Mouse (Mus musculus) stomach, embryonic 16.5 days (tissue): ENCODE results near the gene Adgrg6. TPM values are rescaled to one million over a fixed set of nuclear protein-coding genes. Genes with fewer than 3 reads are reported as not detected.
A peak's percentile ranks its signal among the peaks of the same experiment; 100 is the strongest.

ENCODE experiments used
- ATAC-seq: fragments of 200-750 bp; cut with Nextera tagmentation; 2 replicates; pipeline ENCODE4 v1.8.0; 2017; ENCODE audit warnings: moderate number of reproducible peaks, moderate TSS enrichment; ENCODE audit not compliant: insufficient read depth, low FRiP score
- H3K27ac ChIP-seq: fragments of 300-500 bp; sonication (generic); 2 replicates; pipeline ENCODE4 v1.5.1; 2014; ENCODE audit warnings: low read length
- H3K27me3 ChIP-seq: fragments of 300-500 bp; sonication (generic); 2 replicates; pipeline ENCODE4 v1.6.1; 2014; ENCODE audit warnings: low read length, control low read depth, mixed read lengths; ENCODE audit not compliant: control insufficient read depth, insufficient read depth
- H3K36me3 ChIP-seq: fragments of 300-500 bp; sonication (generic); 2 replicates; pipeline ENCODE4 v1.6.1; 2014; ENCODE audit warnings: low read length; ENCODE audit not compliant: control insufficient read depth, insufficient read depth
- H3K4me1 ChIP-seq: fragments of 300-500 bp; sonication (generic); 2 replicates; pipeline ENCODE4 v1.6.1; 2014; ENCODE audit warnings: low read length, control low read depth, mixed read lengths; ENCODE audit not compliant: control insufficient read depth, insufficient read depth
- H3K4me2 ChIP-seq: fragments of 300-500 bp; sonication (generic); 2 replicates; pipeline ENCODE4 v1.6.1; 2014; ENCODE audit warnings: low read depth, low read length, mixed read lengths
- H3K4me3 ChIP-seq: fragments of 300-500 bp; sonication (generic); replicated peaks from 2 replicates; pipeline ENCODE4 v1.5.1; 2014; ENCODE audit warnings: mild to moderate bottlenecking, low read length
- H3K9ac ChIP-seq: fragments of 300-500 bp; sonication (generic); 2 replicates; pipeline ENCODE4 v1.6.1; 2014; ENCODE audit warnings: low read length
- H3K9me3 ChIP-seq: fragments of 300-500 bp; sonication (generic); replicated peaks from 2 replicates; pipeline ENCODE4 v1.6.1; 2016; ENCODE audit warnings: low read length, control low read depth; ENCODE audit not compliant: control insufficient read depth
- WGBS: fragments of 180-500 bp; shearing (Covaris S2); extraction: QIAGEN DNeasy Blood & Tissue Kit; methylation state at CpG from one replicate; pipeline ENCODE4 v1.1.7; 2014; 5-methylcytosine and 5-hydroxymethylcytosine counted together
- polyA plus RNA-seq: library from polyadenylated mRNA; unstranded; fragments of >200 nt; fragmentation: Nextera tagmentation; extraction: Ambion mirVana; gene quantifications from 2 replicates; pipeline ENCODE4 v1.2.1, GENCODE M21; 2015

Gene Adgrg6
- polyA plus RNA-seq, 1 experiment from 2014 or later: 4.1 TPM

DNA sequence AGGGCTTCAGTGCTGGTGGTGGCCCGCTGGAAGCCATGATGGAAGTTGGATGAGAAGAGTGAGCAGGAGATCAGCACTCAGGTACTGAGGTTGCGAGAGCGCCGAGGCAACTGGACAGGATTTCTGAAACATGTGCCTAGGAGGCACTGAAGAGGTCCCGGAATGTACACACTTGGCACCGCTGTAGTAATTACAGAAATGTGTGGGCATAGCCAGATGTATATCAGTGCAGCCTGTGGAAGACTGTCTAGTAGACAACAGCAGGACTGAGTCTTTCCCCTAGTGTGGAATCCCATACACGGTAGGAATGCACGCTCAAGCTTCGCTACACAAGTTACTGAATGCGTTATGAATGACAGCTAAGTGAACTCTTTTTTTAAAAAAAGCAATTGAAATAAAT, 86.1 kb downstream of the Adgrg6 start:
- no peaks in the 10 kb centered on the region for H3K27me3 ChIP-seq
- H3K4me3 ChIP-seq: no peak overlapping the region
- no peak overlapping the region for H3K27ac ChIP-seq
- WGBS: 93% methylated on average over 10 of the region's 10 CpGs
- no peaks in the 10 kb centered on the region for H3K4me1 ChIP-seq
- ATAC-seq: no peak
- no peak overlapping the region for H3K4me2 ChIP-seq
- H3K9ac ChIP-seq: no peak overlapping the region
- H3K9me3 ChIP-seq: no peaks in the 10 kb centered on the region
- no peaks in the 10 kb centered on the region for H3K36me3 ChIP-seq

DNA sequence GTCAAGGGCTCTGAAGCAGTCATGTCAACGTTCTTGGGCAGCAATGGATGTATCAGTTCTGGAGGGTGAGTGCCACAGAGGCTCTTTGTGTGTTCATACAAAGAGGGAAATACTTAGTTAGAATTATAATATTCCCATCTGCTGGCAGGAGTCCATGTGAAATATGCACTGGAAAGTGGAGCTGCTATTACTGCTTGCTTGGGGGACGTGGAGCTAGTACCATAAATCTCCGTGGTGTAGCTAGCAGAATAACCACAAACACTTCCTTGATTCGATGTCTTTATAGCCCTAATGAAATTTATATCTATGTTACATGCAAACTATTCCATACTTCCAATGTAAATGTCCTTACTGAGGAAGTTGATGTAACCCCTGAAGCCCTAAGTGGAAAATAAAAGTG, 91.0 kb downstream of the Adgrg6 start:
- Histone ChIP-seq H3K27ac (no peak overlapping the region), H3K9me3 (no peaks in the 10 kb centered on the region; the same call in 1 of the 2 replicates), H3K36me3 (no peaks in the 10 kb centered on the region), H3K27me3 (no peaks in the 10 kb centered on the region), H3K4me2 (no peak overlapping the region), H3K4me3 (no peak overlapping the region), H3K9ac (no peak overlapping the region), H3K4me1 (no peaks in the 10 kb centered on the region)
- ATAC-seq: no peak
- WGBS: 60% methylated on average over 4 of the region's 4 CpGs

DNA sequence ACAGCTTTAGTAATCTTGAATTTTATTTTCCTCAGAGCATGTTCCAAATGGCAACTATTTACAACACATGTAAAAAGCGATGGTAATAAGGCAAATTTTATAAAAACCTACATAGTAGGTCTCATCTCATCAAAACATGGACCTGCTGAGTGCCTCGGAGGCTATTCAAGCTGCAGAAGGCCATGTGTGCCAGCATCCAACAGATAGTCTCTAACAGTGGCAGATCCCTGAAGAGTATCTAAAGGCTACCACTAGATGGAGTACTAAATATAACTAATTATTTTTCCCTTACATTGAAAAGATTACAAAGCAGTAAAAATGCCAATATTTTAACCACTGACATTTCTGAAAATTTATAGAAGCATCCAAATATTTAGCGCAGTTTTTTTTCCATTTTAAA, 93.6 kb downstream of the Adgrg6 start:
- Histone ChIP-seq H3K27me3 (no peaks in the 10 kb centered on the region), H3K9me3 (no peaks in the 10 kb centered on the region; the same call in 1 of the 2 replicates), H3K27ac (no peak overlapping the region), H3K4me2 (no peak overlapping the region), H3K4me3 (no peak overlapping the region), H3K9ac (no peak overlapping the region), H3K36me3 (no peaks in the 10 kb centered on the region), H3K4me1 (no peaks in the 10 kb centered on the region)
- no peak for ATAC-seq
- 30% methylated on average over 3 of the region's 3 CpGs for WGBS

DNA sequence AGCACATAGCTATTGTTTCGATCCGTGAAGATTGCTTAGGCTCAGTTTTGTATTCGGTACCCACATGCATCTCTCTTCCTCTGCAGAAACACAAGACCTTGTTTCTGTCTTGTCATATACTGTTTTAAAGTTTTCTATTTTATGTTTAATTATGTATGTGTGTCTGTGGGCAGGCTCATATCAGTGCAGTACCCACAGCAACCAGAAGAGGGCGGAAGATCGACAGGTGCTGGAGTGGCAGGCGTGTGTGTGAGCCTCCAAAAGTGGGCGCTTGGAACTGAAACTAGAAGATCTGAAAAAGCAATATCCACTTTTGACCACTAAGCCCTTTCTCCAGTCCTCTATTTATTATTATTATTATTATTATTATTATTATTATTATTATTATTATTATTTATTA, 95.4 kb downstream of the Adgrg6 start:
- no peak for ATAC-seq
- no peak overlapping the region for H3K4me3 ChIP-seq
- H3K4me2 ChIP-seq: no peak overlapping the region
- no peaks in the 10 kb centered on the region for H3K27me3 ChIP-seq
- no peak overlapping the region for H3K27ac ChIP-seq
- no peaks in the 10 kb centered on the region for H3K4me1 ChIP-seq
- H3K36me3 ChIP-seq: no peaks in the 10 kb centered on the region
- 79% methylated on average over 7 of the region's 7 CpGs for WGBS
- H3K9ac ChIP-seq: no peak overlapping the region
- H3K9me3 ChIP-seq: no peaks in the 10 kb centered on the region; the same call in 1 of the 2 replicates

DNA sequence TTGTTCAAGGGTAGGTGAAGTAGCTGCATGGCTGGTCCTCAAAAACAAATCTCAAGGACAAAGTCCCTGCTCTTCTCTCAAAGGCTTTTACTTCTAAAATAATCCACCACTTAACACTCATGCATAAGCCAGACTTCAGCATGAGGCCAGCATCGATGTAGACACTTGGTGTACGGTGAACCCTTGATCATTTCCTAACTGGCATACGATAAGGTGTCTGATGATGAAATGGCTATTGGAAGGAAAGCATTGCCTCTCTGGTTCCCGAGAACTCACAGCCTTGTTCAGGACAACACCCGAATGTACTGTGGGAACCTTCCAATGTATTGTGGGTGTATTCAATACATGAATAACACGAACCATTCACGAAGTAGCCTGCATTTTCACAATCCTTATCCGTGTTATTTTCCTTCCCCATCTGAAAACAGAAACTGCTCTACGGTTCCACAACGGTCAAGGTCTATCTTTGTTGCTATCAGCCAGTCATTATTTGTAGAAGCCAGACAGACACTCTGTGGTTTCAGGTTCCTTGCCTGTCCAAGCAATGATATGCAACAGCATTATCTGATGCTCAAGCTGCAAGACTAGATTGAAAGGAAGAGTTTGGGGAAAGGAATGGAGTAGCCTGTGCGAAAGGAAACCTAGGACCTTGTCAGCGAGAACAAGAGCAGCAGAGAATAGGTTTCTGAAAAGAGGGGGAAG, 99.7 kb downstream of the Adgrg6 start:
- H3K4me3 ChIP-seq: no peak overlapping the region
- no peak overlapping the region for H3K4me2 ChIP-seq
- H3K9ac ChIP-seq: no peak overlapping the region
- no peaks in the 10 kb centered on the region for H3K4me1 ChIP-seq
- H3K27me3 ChIP-seq: no peaks in the 10 kb centered on the region
- ATAC-seq: no peak
- H3K9me3 ChIP-seq: no peaks in the 10 kb centered on the region; the same call in 1 of the 2 replicates
- no peaks in the 10 kb centered on the region for H3K36me3 ChIP-seq
- 83% methylated on average over 12 of the region's 12 CpGs for WGBS
- no peak overlapping the region for H3K27ac ChIP-seq

DNA sequence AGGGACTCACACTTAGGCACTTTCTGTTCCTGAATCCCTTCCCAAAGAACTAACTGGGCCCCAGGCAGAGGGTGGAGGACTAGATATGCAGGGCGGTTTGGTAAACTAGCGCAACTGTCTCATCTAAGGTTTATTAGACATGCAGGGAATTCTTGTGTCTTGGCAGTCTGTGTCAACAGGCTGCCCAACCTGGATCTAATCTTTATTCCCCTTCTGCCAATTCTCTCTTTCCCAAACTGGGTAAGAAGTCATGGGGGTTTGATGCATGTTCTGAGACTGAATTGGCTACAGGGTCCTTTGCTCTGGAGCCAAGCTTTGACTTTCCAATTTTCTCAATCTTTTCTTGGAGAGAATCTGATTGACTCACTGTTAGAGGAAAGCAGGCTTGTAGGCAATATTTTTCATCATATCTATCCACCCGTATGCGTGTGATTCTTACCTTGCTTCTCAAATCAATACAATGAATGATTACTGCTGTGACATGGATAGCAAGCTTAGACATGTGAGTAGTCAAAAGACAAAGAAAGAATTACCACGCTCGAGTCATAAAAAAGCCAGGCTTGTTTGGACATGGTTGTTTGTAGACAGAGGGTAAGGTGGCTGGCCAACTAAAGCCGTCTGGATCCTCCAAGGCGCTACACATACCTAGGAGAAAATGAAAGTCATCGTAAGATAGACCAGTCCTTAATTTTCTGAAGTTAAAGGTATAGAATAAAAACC, 104.4 kb downstream of the Adgrg6 start:
- Histone ChIP-seq H3K4me3 (no peak overlapping the region), H3K4me1 (no peaks in the 10 kb centered on the region), H3K27me3 (no peaks in the 10 kb centered on the region), H3K27ac (no peak overlapping the region), H3K36me3 (no peaks in the 10 kb centered on the region), H3K4me2 (no peak overlapping the region), H3K9ac (no peak overlapping the region), H3K9me3 (no peaks in the 10 kb centered on the region)
- 86% methylated on average over 9 of the region's 9 CpGs for WGBS
- no peak for ATAC-seq

DNA sequence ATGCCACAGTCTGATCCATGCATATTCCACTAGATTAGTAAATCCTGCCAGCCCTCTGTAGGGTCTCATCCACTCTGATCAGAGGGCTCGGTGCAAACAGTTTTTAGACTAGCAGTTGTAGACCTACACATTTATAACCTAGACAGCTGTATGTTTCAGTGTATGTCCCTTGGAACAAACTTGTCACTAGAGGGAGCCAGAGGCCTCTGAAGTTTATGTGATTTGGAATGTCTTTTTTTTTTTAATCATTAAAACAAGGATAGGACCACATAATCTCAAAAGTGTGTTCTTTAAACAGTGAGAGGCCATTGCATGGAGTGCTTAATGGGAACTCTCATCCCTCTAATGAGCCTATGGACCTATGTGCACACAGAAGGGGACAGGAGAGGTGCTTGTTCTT, 141.4 kb downstream of the Adgrg6 start:
- H3K9ac ChIP-seq: no peak overlapping the region
- peaks cover 8% of the 10 kb centered on the region for H3K9me3 ChIP-seq
- H3K27ac ChIP-seq: no peak overlapping the region
- no peaks in the 10 kb centered on the region for H3K4me1 ChIP-seq
- 54% methylated on average over 1 of the region's 1 CpGs for WGBS
- no peak overlapping the region for H3K4me2 ChIP-seq
- H3K4me3 ChIP-seq: no peak overlapping the region
- no peak for ATAC-seq
- H3K27me3 ChIP-seq: no peaks in the 10 kb centered on the region
- no peaks in the 10 kb centered on the region for H3K36me3 ChIP-seq

DNA sequence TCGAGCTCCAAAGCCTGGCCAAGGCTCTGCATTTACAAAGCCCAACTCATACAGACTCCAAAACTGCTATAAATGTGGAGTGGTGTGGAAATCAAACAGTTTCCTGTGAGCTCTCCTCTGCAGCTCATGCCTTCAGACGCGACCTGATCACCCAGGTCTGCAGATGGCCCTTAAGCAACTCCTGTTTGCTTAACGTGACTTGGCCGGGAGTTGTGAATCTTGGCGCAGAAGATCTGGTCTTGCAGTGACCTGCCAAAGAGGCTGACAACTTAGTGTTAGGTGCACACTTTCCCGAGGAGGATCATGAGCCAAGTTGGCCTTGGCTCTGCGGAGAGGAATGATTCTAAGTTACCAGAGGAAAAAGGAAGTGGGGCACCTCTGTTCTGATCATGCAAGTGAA, 143.7 kb downstream of the Adgrg6 start:
- Histone ChIP-seq H3K4me2 (no peak overlapping the region), H3K9ac (no peak overlapping the region), H3K4me1 (no peaks in the 10 kb centered on the region), H3K27me3 (no peaks in the 10 kb centered on the region), H3K36me3 (no peaks in the 10 kb centered on the region), H3K4me3 (no peak overlapping the region), H3K27ac (no peak overlapping the region), H3K9me3 (peaks cover 4% of the 10 kb centered on the region)
- ATAC-seq: no peak
- 73% methylated on average over 8 of the region's 8 CpGs for WGBS

DNA sequence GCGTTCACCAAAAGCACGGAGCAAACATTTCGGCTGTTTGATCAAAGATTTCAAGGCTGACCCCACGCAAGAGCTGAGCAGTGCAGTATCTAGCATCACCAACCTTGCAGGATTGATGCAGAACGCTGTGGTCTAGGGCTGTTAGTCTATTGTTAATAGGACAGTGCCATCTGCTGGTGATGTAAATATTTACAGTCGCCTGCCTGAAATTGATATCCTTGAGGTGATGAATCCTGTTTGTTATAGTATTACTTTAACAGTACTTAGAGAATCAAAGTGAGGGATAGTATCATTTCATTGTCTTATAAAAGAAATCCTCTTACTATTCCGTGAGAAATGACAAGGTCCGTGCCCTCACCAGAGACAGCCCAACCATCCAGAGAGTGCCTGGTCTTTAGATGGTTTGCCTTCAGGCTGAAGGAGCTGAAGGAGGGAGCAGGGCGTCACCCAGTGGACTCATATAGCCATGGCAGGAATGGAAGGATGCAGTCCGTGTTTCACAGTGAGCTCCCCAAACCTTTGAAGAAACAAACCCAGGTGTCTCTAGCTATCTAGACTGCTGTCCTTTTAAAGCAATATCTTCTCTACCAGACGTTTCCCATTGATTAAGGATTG, 154.3 kb downstream of the Adgrg6 start:
- no peak overlapping the region for H3K4me3 ChIP-seq
- H3K36me3 ChIP-seq: no peaks in the 10 kb centered on the region
- peak; percentile 53; the same call in 1 of the 2 replicates for ATAC-seq
- no peak overlapping the region for H3K27ac ChIP-seq
- H3K4me1 ChIP-seq: no peaks in the 10 kb centered on the region
- H3K4me2 ChIP-seq: no peak overlapping the region
- H3K9ac ChIP-seq: no peak overlapping the region
- WGBS: 9% methylated on average over 11 of the region's 11 CpGs
- no peaks in the 10 kb centered on the region for H3K9me3 ChIP-seq
- no peaks in the 10 kb centered on the region for H3K27me3 ChIP-seq
